Mouse (Mus musculus) adipocyte (in vitro differentiated cells): ENCODE measurements around the gene 1700030K09Rik.

ENCODE experiments used
- DNase-seq: peaks from one replicate; pipeline ENCODE4 v3.0.0-alpha.2; 2016; ENCODE audit warnings: low spot score

1700030K09Rik gene

GRCm38 (mm10) chr8:72459881-72460533 is 16.3 kb downstream of the 1700030K09Rik start:
- no peak for DNase-seq

GRCm38 (mm10) chr8:72464211-72464610 is 20.5 kb downstream of the 1700030K09Rik start:
- no peak for DNase-seq

- DNase-seq, result no peak
These were observed 25.6 kb downstream of the 1700030K09Rik start for GRCm38 (mm10) chr8:72469243-72469642.

- no peak for DNase-seq
These were observed 26.3 kb downstream of the 1700030K09Rik start for GRCm38 (mm10) chr8:72469984-72470383.

- DNase-seq, result no peak
These were observed 27.0 kb downstream of the 1700030K09Rik start for GRCm38 (mm10) chr8:72470684-72471083.

GRCm38 (mm10) chr8:72474826-72475546 is 31.3 kb downstream of the 1700030K09Rik start, which contains the start of gene Cherp:
TSS of gene Cherp (minus strand) at chr8:72475226.
- DNase-seq, result peak; percentile 100

GRCm38 (mm10) chr8:72485456-72486199 is 41.9 kb downstream of the 1700030K09Rik start:
- DNase-seq, result no peak

GRCm38 (mm10) chr8:72487014-72487413 is 43.3 kb downstream of the 1700030K09Rik start:
- no peak for DNase-seq

GRCm38 (mm10) chr8:72491017-72491416 is 47.3 kb downstream of the 1700030K09Rik start:
- peak; percentile 49 for DNase-seq

- DNase-seq, result no peak
These were observed 48.3 kb downstream of the 1700030K09Rik start, which contains the start of gene Slc35e1 for GRCm38 (mm10) chr8:72491680-72492621. TSS of gene Slc35e1 (minus strand) at chr8:72492614.

GRCm38 (mm10) chr8:72492622-72493081 is 49.0 kb downstream of the 1700030K09Rik start:
- peak; percentile 100 for DNase-seq

GRCm38 (mm10) chr8:72493381-72493780 is 49.7 kb downstream of the 1700030K09Rik start:
- DNase-seq, result peak; percentile 43

GRCm38 (mm10) chr8:72495411-72496111 is 51.9 kb downstream of the 1700030K09Rik start:
- no peak for DNase-seq

- DNase-seq, result no peak
These were observed 52.5 kb downstream of the 1700030K09Rik start for GRCm38 (mm10) chr8:72496217-72496616.

- DNase-seq, result no peak
These were observed 54.2 kb downstream of the 1700030K09Rik start for GRCm38 (mm10) chr8:72497911-72498310.

GRCm38 (mm10) chr8:72498527-72498926 is 54.8 kb downstream of the 1700030K09Rik start:
- no peak for DNase-seq

GRCm38 (mm10) chr8:72499521-72500284 is 56.0 kb downstream of the 1700030K09Rik start:
- DNase-seq, result no peak

GRCm38 (mm10) chr8:72500521-72500931 is 56.8 kb downstream of the 1700030K09Rik start:
- no peak for DNase-seq

GRCm38 (mm10) chr8:72504137-72504536 is 60.5 kb downstream of the 1700030K09Rik start:
- no peak for DNase-seq
